Mouse (Mus musculus) forebrain, embryonic 15.5 days (tissue): ENCODE results near the gene AY358078. TPM values are rescaled to one million over a fixed set of nuclear protein-coding genes. Genes with fewer than 3 reads are reported as not detected.

Source experiments
- microRNA-seq: library from miRNA; unstranded; fragments of <30 nt; microRNA quantifications from one replicate; pipeline ENCODE4, GENCODE M21; 2016
- polyA plus RNA-seq: library from polyadenylated mRNA; unstranded; fragments of >200 nt; fragmentation: Nextera tagmentation; extraction: Ambion mirVana; gene quantifications from 2 replicates; pipeline ENCODE4 v1.2.1, GENCODE M21; 2015

AY358078 gene
- polyA plus RNA-seq, 1 experiment from 2014 or later = not detected

Small RNAs within 50 kb of the gene (microRNA-seq; reads per million reads assigned to microRNA genes)
- gene Gm27375 = not detected

Other genes starting within 250 kb of the AY358078 start
- gene Gm5622, start 247.3 kb upstream of the AY358078 start, polyA plus RNA-seq = not detected in 2 replicates
- not detected in 2 replicates for gene Gm17175, start 226.0 kb upstream of the AY358078 start, polyA plus RNA-seq
- gene Gm17174, start 207.9 kb upstream of the AY358078 start, polyA plus RNA-seq = not detected in 2 replicates
- not detected in 2 replicates for gene Gm17078, start 188.7 kb upstream of the AY358078 start, polyA plus RNA-seq
- not detected in 2 replicates for gene Gm4181, start 164.4 kb upstream of the AY358078 start, polyA plus RNA-seq
- not detected in 2 replicates for gene Gm17079, start 104.6 kb upstream of the AY358078 start, polyA plus RNA-seq
- not detected in 2 replicates for gene Gm5800, start 82.9 kb upstream of the AY358078 start, polyA plus RNA-seq
- not detected in 2 replicates for gene Ang4, start 26.5 kb upstream of the AY358078 start, polyA plus RNA-seq
- not detected in 2 replicates for gene Ear6, start 53.7 kb downstream of the AY358078 start, polyA plus RNA-seq
- gene Mettl17, start 84.8 kb downstream of the AY358078 start, polyA plus RNA-seq = 85.5 and 85.7 TPM in 2 replicates
- 1.8 and 1.9 TPM in 2 replicates for gene Slc39a2, start 92.8 kb downstream of the AY358078 start, polyA plus RNA-seq
- gene Ndrg2, start 114.1 kb downstream of the AY358078 start, polyA plus RNA-seq = 152 TPM in 2 replicates
- gene Tppp2, start 118.4 kb downstream of the AY358078 start, polyA plus RNA-seq = not detected in 2 replicates
- not detected in 2 replicates for gene Rnase13, start 122.7 kb downstream of the AY358078 start, polyA plus RNA-seq
- gene Arhgef40, start 184.7 kb downstream of the AY358078 start, polyA plus RNA-seq = 65.7 and 69.8 TPM in 2 replicates
- gene Tmem253, start 215.6 kb downstream of the AY358078 start, polyA plus RNA-seq = 0.28 and 0.64 TPM in 2 replicates
- gene Zfp219, start 220.7 kb downstream of the AY358078 start, polyA plus RNA-seq = 43.3 and 48.9 TPM in 2 replicates
- gene Olfr221, start 242.4 kb downstream of the AY358078 start, polyA plus RNA-seq = not detected in 2 replicates